8 mouse cellular contexts compared by ENCODE assay signal in the genomic region with DNA sequence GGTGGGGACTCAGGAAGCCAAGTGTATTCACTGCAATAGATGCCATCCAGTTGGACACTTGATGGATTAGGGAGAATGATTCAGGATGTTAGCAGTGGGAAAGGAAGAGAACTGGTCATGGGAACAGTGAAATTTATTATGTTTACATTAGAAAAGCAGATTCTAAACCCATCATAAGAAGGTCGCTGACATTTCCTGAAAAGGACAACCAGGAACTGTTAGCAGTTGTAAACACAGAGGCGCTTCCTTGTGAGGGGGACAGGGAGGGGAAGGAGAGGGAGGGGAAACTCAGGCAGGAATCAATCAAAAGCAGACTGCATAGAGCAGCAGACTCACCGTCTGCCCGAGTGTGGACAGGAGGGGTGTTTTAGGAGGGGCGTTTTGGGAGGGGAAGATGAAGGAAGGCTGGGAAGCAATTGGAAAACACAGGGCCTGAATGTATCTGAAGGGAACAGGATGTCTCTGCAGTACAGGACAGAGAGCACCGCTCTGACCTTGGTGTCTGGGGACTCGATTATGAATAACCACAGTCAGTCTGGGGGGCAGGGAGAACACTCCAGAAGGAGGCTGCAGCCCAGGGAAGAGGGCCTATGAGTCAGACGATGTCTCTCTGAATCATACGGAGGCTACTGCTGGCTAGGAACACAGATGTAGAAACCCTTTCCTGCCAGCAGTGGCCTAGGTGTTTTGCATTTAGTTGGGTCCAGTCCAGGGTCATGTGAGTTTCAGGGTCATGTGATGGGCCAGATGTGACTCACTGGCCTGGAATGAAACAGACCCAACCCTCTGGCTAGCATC. TPM values are rescaled to one million over a fixed set of nuclear protein-coding genes. Genes with fewer than 3 reads are reported as not detected.
DNase-seq lines count a peak whose midpoint lies in the region; ATAC-seq and TF ChIP-seq lines count a peak whose summit lies in the region.

No protein-coding gene starts in this region.

- H3K27me3 ChIP-seq in forebrain, embryonic 10.5 days (ENCODE audit: poor library complexity, severe bottlenecking) = no peaks in the 10 kb centered on the region
- H3K27me3 ChIP-seq in forebrain, embryonic 11.5 days (ENCODE audit: control insufficient read depth, insufficient read depth, low read length) = no peaks in the 10 kb centered on the region
- no peaks in the 10 kb centered on the region for H3K27me3 ChIP-seq in intestine, embryonic 16.5 days (replicated peaks; ENCODE audit: control insufficient read depth, insufficient read depth, low read length)
- no peaks in the 10 kb centered on the region for H3K27me3 ChIP-seq in liver, embryonic 14.5 days (ENCODE audit: control insufficient read depth, insufficient read depth, low read length)

- peaks cover 12% of the 10 kb centered on the region for H3K4me1 ChIP-seq in forebrain, embryonic 10.5 days
- 0 out of 2 replicates have a peak, but pooled peaks cover 2% of the 10 kb centered on the region for H3K4me1 ChIP-seq in forebrain, embryonic 11.5 days (replicated peaks; ENCODE audit: control insufficient read depth, insufficient read depth, low read length)
- peaks cover 40% of the 10 kb centered on the region for H3K4me1 ChIP-seq in intestine, embryonic 16.5 days (ENCODE audit: control insufficient read depth, insufficient read depth, low read length)
- peaks cover 28 to 39% of the 10 kb centered on the region in 2 experiments for H3K4me1 ChIP-seq in liver, embryonic 14.5 days (replicated peaks; ENCODE audit: control insufficient read depth in 2 of 2, insufficient read depth in 2 of 2, low read length in 1 of 2)

- no peak overlapping the region for H3K4me3 ChIP-seq in forebrain, embryonic 10.5 days
- H3K4me3 ChIP-seq in forebrain, embryonic 11.5 days (ENCODE audit: low read depth, low read length) = no peak overlapping the region
- H3K4me3 ChIP-seq in intestine, embryonic 16.5 days (ENCODE audit: low read length) = 0 out of 2 replicates have a peak overlapping the region, but pooled peaks have one; percentile 7
- H3K4me3 ChIP-seq in liver, embryonic 14.5 days (ENCODE audit: insufficient read depth in 1 of 2, low read depth in 2 of 2, low read length in 2 of 2) = no peak overlapping the region

- peaks cover 46% of the 10 kb centered on the region for H3K36me3 ChIP-seq in forebrain, embryonic 10.5 days (replicated peaks)
- no peaks in the 10 kb centered on the region for H3K36me3 ChIP-seq in forebrain, embryonic 11.5 days (ENCODE audit: control insufficient read depth, insufficient read depth, low read length)
- no peaks in the 10 kb centered on the region for H3K36me3 ChIP-seq in intestine, embryonic 16.5 days (ENCODE audit: control insufficient read depth, insufficient read depth, low read length)
- H3K36me3 ChIP-seq in liver, embryonic 14.5 days (replicated peaks; ENCODE audit: control insufficient read depth, insufficient read depth, low read depth) = peaks cover 19% of the 10 kb centered on the region

- H3K9me3 ChIP-seq in forebrain, embryonic 10.5 days = 0 out of 2 replicates have a peak, but pooled peaks cover 3% of the 10 kb centered on the region
- H3K9me3 ChIP-seq in forebrain, embryonic 11.5 days (ENCODE audit: control insufficient read depth, low read length) = no peaks in the 10 kb centered on the region
- H3K9me3 ChIP-seq in intestine, embryonic 16.5 days (ENCODE audit: control insufficient read depth, low read length) = no peaks in the 10 kb centered on the region
- no peaks in the 10 kb centered on the region for H3K9me3 ChIP-seq in liver, embryonic 14.5 days (ENCODE audit: control insufficient read depth, low read length)

- H3K9ac ChIP-seq in forebrain, embryonic 11.5 days (ENCODE audit: low read length) = no peak overlapping the region
- peak overlapping the region; percentile 23 for H3K9ac ChIP-seq in intestine, embryonic 16.5 days (ENCODE audit: low read depth, low read length)
- no peak overlapping the region for H3K9ac ChIP-seq in liver, embryonic 14.5 days (replicated peaks)

- no peak for TF ChIP-seq EP300 in liver, embryonic 14.5 days (IDR thresholded peaks at IDR 0.05; ENCODE audit: low read depth)

- no peak for ATAC-seq in forebrain, embryonic 11.5 days (replicated peaks; ENCODE audit: low FRiP score)
- ATAC-seq in intestine, embryonic 16.5 days = peak; percentile 82
- 0 out of 2 replicates have a peak, but pooled peaks have one; percentile 13 for ATAC-seq in liver, embryonic 14.5 days (ENCODE audit: insufficient read depth)

- H3K27ac ChIP-seq in forebrain, embryonic 10.5 days = peak overlapping the region; percentile 26
- no peak overlapping the region for H3K27ac ChIP-seq in forebrain, embryonic 11.5 days (ENCODE audit: low read depth, low read length)
- H3K27ac ChIP-seq in intestine, embryonic 16.5 days (ENCODE audit: low read length) = peak overlapping the region; percentile 97
- peak overlapping the region; percentile 69 for H3K27ac ChIP-seq in liver, embryonic 14.5 days

- no peak for TF ChIP-seq CTCF in liver, embryonic 14.5 days (IDR thresholded peaks at IDR 0.05; ENCODE audit: low read depth)

- DNase-seq in forebrain, embryonic 10.5 days (ENCODE audit: extremely low spot score, low spot score) = no peak
- no peak for DNase-seq in forebrain, embryonic 11.5 days (ENCODE audit: low spot score)
- DNase-seq in adrenal gland, adult 2 months = peak; percentile 94
- peak; percentile 29 for DNase-seq in gastrocnemius, postnatal 10 days
- no peak for DNase-seq in liver, embryonic 14.5 days (ENCODE audit: low read depth in 3 of 3, low spot score in 3 of 3)
- DNase-seq in ovary, postnatal 14 days (ENCODE audit: low spot score) = peak; percentile 38
- DNase-seq in layer of hippocampus, adult 9-10 months (ENCODE audit: low spot score) = no peak

- WGBS in forebrain, embryonic 10.5 days = 61% methylated on average over 9 of the region's 9 CpGs
- WGBS in forebrain, embryonic 11.5 days = 64% methylated on average over 9 of the region's 9 CpGs
- WGBS in intestine, embryonic 16.5 days = 5% methylated on average over 9 of the region's 9 CpGs
- 24% methylated on average over 9 of the region's 9 CpGs for WGBS in liver, embryonic 14.5 days (ENCODE audit: insufficient replicate concordance)

- no peak overlapping the region for H3K4me2 ChIP-seq in forebrain, embryonic 11.5 days (ENCODE audit: low read depth, low read length, severe bottlenecking)
- H3K4me2 ChIP-seq in intestine, embryonic 16.5 days (ENCODE audit: low read depth, low read length) = peak overlapping the region; percentile 0; the same call in 1 of the 2 replicates
- no peak overlapping the region for H3K4me2 ChIP-seq in liver, embryonic 14.5 days (ENCODE audit: low read depth)

RNA-seq across cellular contexts. Expression of a gene that starts 12.9 kb away (rescaled TPM):
- 27.2 and 28.0 TPM in 2 replicates for polyA plus RNA-seq in forebrain, embryonic 10.5 days (2016; fragmentation: Nextera tagmentation; extraction: Ambion mirVana)
- 23.5 and 26.0 TPM in 2 replicates for polyA plus RNA-seq in forebrain, embryonic 11.5 days (2014; fragmentation: Nextera tagmentation; extraction: Ambion mirVana)
- 10 to 100 TPM; 29.2 to 37.6 TPM for total RNA-seq in adrenal gland, adult 2 months (2021)
- polyA plus RNA-seq in adrenal gland, adult 2 months (2012; rRNA removed) = 73.7 and 85.2 TPM in 2 replicates
- total RNA-seq in gastrocnemius, postnatal 10 days (2021) = 1 to 10 TPM; 4.3 to 5.9 TPM
- polyA plus RNA-seq in intestine, embryonic 16.5 days (2015; fragmentation: Nextera tagmentation; extraction: Ambion mirVana) = 18.6 and 19.8 TPM in 2 replicates
- 22.4 and 24.6 TPM in 2 replicates for polyA plus RNA-seq in liver, embryonic 14.5 days (2012; rRNA removed)
- 20.5 and 24.7 TPM in 2 replicates for polyA plus RNA-seq in liver, embryonic 14.5 days (2014; fragmentation: Nextera tagmentation; extraction: Ambion mirVana)

RNA-seq across cellular contexts. Expression of a gene that starts 26.1 kb away (rescaled TPM):
- 0.31 and 0.42 TPM in 2 replicates for polyA plus RNA-seq in forebrain, embryonic 10.5 days (2016; fragmentation: Nextera tagmentation; extraction: Ambion mirVana)
- polyA plus RNA-seq in forebrain, embryonic 11.5 days (2014; fragmentation: Nextera tagmentation; extraction: Ambion mirVana) = 0.25 TPM in 1 of 2 replicates, not detected in the other
- 10 to 100 TPM in 1 of 2 experiments, 1 to 10 TPM in 1; 9.6 to 14.2 TPM for total RNA-seq in adrenal gland, adult 2 months (2021)
- 18.9 and 32.8 TPM in 2 replicates for polyA plus RNA-seq in adrenal gland, adult 2 months (2012; rRNA removed)
- under 1 TPM; 0.42 to 0.61 TPM for total RNA-seq in gastrocnemius, postnatal 10 days (2021)
- 0.23 and 0.27 TPM in 2 replicates for polyA plus RNA-seq in intestine, embryonic 16.5 days (2015; fragmentation: Nextera tagmentation; extraction: Ambion mirVana)
- polyA plus RNA-seq in liver, embryonic 14.5 days (2012; rRNA removed) = 0.02 TPM in 2 replicates
- not detected in 2 replicates for polyA plus RNA-seq in liver, embryonic 14.5 days (2014; fragmentation: Nextera tagmentation; extraction: Ambion mirVana)

RNA-seq across cellular contexts. Expression of a gene that starts 30.5 kb away (rescaled TPM):
- polyA plus RNA-seq in forebrain, embryonic 10.5 days (2016; fragmentation: Nextera tagmentation; extraction: Ambion mirVana) = 7.3 and 9.8 TPM in 2 replicates
- 9.3 and 10.7 TPM in 2 replicates for polyA plus RNA-seq in forebrain, embryonic 11.5 days (2014; fragmentation: Nextera tagmentation; extraction: Ambion mirVana)
- total RNA-seq in adrenal gland, adult 2 months (2021) = 10 to 100 TPM in 1 of 2 experiments, 1 to 10 TPM in 1; 3.0 to 14.8 TPM
- polyA plus RNA-seq in adrenal gland, adult 2 months (2012; rRNA removed) = 81.3 and 84.6 TPM in 2 replicates
- total RNA-seq in gastrocnemius, postnatal 10 days (2021) = 1 to 10 TPM; 2.1 to 4.0 TPM
- 6.4 and 8.1 TPM in 2 replicates for polyA plus RNA-seq in intestine, embryonic 16.5 days (2015; fragmentation: Nextera tagmentation; extraction: Ambion mirVana)
- 12.7 and 13.7 TPM in 2 replicates for polyA plus RNA-seq in liver, embryonic 14.5 days (2012; rRNA removed)
- polyA plus RNA-seq in liver, embryonic 14.5 days (2014; fragmentation: Nextera tagmentation; extraction: Ambion mirVana) = 2.3 and 2.9 TPM in 2 replicates

RNA-seq across cellular contexts. Expression of a gene that starts 42.7 kb away (rescaled TPM):
- 11.7 and 14.0 TPM in 2 replicates for polyA plus RNA-seq in forebrain, embryonic 10.5 days (2016; fragmentation: Nextera tagmentation; extraction: Ambion mirVana)
- 9.9 and 15.3 TPM in 2 replicates for polyA plus RNA-seq in forebrain, embryonic 11.5 days (2014; fragmentation: Nextera tagmentation; extraction: Ambion mirVana)
- 1 to 10 TPM; 6.4 to 7.4 TPM for total RNA-seq in adrenal gland, adult 2 months (2021)
- 30.4 and 31.4 TPM in 2 replicates for polyA plus RNA-seq in adrenal gland, adult 2 months (2012; rRNA removed)
- 1 to 10 TPM; 4.1 to 7.7 TPM for total RNA-seq in gastrocnemius, postnatal 10 days (2021)
- polyA plus RNA-seq in intestine, embryonic 16.5 days (2015; fragmentation: Nextera tagmentation; extraction: Ambion mirVana) = 10.8 and 12.2 TPM in 2 replicates
- 5.5 and 6.0 TPM in 2 replicates for polyA plus RNA-seq in liver, embryonic 14.5 days (2012; rRNA removed)
- polyA plus RNA-seq in liver, embryonic 14.5 days (2014; fragmentation: Nextera tagmentation; extraction: Ambion mirVana) = 3.2 and 3.9 TPM in 2 replicates

RNA-seq across cellular contexts. Expression of a gene that starts 42.7 kb away (rescaled TPM):
- polyA plus RNA-seq in forebrain, embryonic 10.5 days (2016; fragmentation: Nextera tagmentation; extraction: Ambion mirVana) = 29.0 and 33.4 TPM in 2 replicates
- 29.8 and 38.0 TPM in 2 replicates for polyA plus RNA-seq in forebrain, embryonic 11.5 days (2014; fragmentation: Nextera tagmentation; extraction: Ambion mirVana)
- 10 to 100 TPM; 27.9 to 31.7 TPM for total RNA-seq in adrenal gland, adult 2 months (2021)
- polyA plus RNA-seq in adrenal gland, adult 2 months (2012; rRNA removed) = 36.7 and 52.7 TPM in 2 replicates
- total RNA-seq in gastrocnemius, postnatal 10 days (2021) = 10 to 100 TPM; 15.9 to 17.7 TPM
- 34.5 and 37.8 TPM in 2 replicates for polyA plus RNA-seq in intestine, embryonic 16.5 days (2015; fragmentation: Nextera tagmentation; extraction: Ambion mirVana)
- polyA plus RNA-seq in liver, embryonic 14.5 days (2012; rRNA removed) = 13.9 and 16.1 TPM in 2 replicates
- 21.7 and 23.6 TPM in 2 replicates for polyA plus RNA-seq in liver, embryonic 14.5 days (2014; fragmentation: Nextera tagmentation; extraction: Ambion mirVana)

Comparison
In these comparisons a context has a peak if more than half of its experiments do, and no peak if none do; other contexts are left out.
1. DNase-seq: peak in adrenal gland, adult 2 months (single experiment), gastrocnemius, postnatal 10 days (single experiment) and ovary, postnatal 14 days (single experiment); none in forebrain, embryonic 10.5 days (single experiment), forebrain, embryonic 11.5 days (single experiment), liver, embryonic 14.5 days (0 of 3) and layer of hippocampus, adult 9-10 months (single experiment).
2. RNA of a gene that starts 26.1 kb away (polyA plus RNA-seq): 18.9 to 32.8 TPM in adrenal gland, adult 2 months; 0.31 to 0.42 TPM in forebrain, embryonic 10.5 days, 0.23 to 0.27 TPM in intestine, embryonic 16.5 days, 0.25 TPM in forebrain, embryonic 11.5 days and 0.02 TPM in liver, embryonic 14.5 days; every median in the first group is over 10 times any median in the second.